Mouse (Mus musculus) c-Kit-positive CD71-negative TER-119-negative erythroid progenitor cells, embryonic 14.5 days (primary cell): ENCODE results near the gene Acly.

Experiments
- DNase-seq: peaks from one replicate; pipeline ENCODE4 v3.0.0-alpha.2; 2013; ENCODE audit warnings: low read depth

The Acly gene

GRCm38 (mm10) chr11:100440691-100441522 is 86.9 kb downstream of the Acly start:
- DNase-seq, result peak; percentile 56

GRCm38 (mm10) chr11:100437901-100438300 is 89.9 kb downstream of the Acly start:
- DNase-seq, result no peak

GRCm38 (mm10) chr11:100435678-100436246 is 92.0 kb downstream of the Acly start:
- no peak for DNase-seq

- DNase-seq, result no peak
These were observed 95.8 kb downstream of the Acly start for GRCm38 (mm10) chr11:100432002-100432401.

GRCm38 (mm10) chr11:100430052-100430451 is 97.7 kb downstream of the Acly start:
- no peak for DNase-seq

GRCm38 (mm10) chr11:100428612-100429199 is 99.1 kb downstream of the Acly start:
- DNase-seq, result no peak

GRCm38 (mm10) chr11:100426820-100427219 is 101.0 kb downstream of the Acly start:
- no peak for DNase-seq
